Mouse (Mus musculus): ENCODE measurements around the gene Skap1.

DNA sequence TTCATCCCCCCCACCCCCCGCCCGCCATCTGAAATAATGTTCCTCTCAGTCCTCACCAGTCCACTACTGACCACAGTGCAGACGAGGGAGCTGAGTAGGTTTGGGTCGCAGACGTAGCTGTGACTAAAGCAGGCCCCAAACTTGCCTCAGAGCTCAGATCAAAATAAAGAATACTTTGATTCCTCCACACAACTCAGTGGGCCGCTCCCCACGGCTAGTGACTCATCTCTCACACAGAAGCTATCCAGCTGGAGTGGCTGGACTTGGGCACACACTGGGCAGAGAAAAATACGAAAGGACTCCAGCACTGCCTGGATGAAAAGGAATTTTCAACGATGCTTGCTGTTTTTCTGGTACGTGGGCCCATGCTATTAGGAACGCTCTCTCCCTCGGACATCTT, 302.2 kb downstream of the Skap1 start:
- TF ChIP-seq ZC3H11A (IDR thresholded peaks at IDR 0.05; ENCODE audit: low read depth, low read length): no peak
- TF ChIP-seq EP300 (IDR thresholded peaks at IDR 0.05; ENCODE audit: low read depth in 1 of 2, low read length in 2 of 2): no peak
- TF ChIP-seq POLR2A (IDR thresholded peaks at IDR 0.05; ENCODE audit: control insufficient read depth in 1 of 2, insufficient read depth in 1 of 2, low read depth in 1 of 2, low read length in 2 of 2, poor library complexity in 1 of 2): no peak
- no peak for TF ChIP-seq CTCF (IDR thresholded peaks at IDR 0.05 in 2 of 3, conservative IDR thresholded peaks at IDR 0.05 in 1 of 3; ENCODE audit: control insufficient read depth in 1 of 3, insufficient read depth in 1 of 3, low read depth in 2 of 3, low read length in 3 of 3, poor library complexity in 1 of 3, severe bottlenecking in 1 of 3)
- no peak for TF ChIP-seq MAZ (IDR thresholded peaks at IDR 0.05; ENCODE audit: low read depth, low read length)
- TF ChIP-seq RCOR1 (IDR thresholded peaks at IDR 0.05; ENCODE audit: low read depth, low read length): no peak
- no peak for TF ChIP-seq SIN3A (IDR thresholded peaks at IDR 0.05; ENCODE audit: low read length)
- no peak for TF ChIP-seq MYC (IDR thresholded peaks at IDR 0.05; ENCODE audit: low read depth, low read length)
- no peak for TF ChIP-seq MEF2A (IDR thresholded peaks at IDR 0.05; ENCODE audit: extremely low read depth, insufficient replicate concordance, low read depth, low read length, poor library complexity, severe bottlenecking)
- TF ChIP-seq ELF1 (IDR thresholded peaks at IDR 0.05; ENCODE audit: low read depth, low read length): no peak
- TF ChIP-seq USF1 (IDR thresholded peaks at IDR 0.05; ENCODE audit: low read depth, low read length): no peak
- TF ChIP-seq ZNF384 (IDR thresholded peaks at IDR 0.05; ENCODE audit: low read depth, low read length): no peak
